Mouse (Mus musculus): ENCODE results near the gene Wdr20.

GRCm38 (mm10) chr12:110784211-110784610 is 46.5 kb downstream of the Wdr20 start:
- TF ChIP-seq KAT2A (conservative IDR thresholded peaks at IDR 0.05; ENCODE audit: low read depth, low read length) (no peak), MAX (IDR thresholded peaks at IDR 0.05; ENCODE audit: low read length) (no peak), JUND (IDR thresholded peaks at IDR 0.05; ENCODE audit: low read depth, low read length) (no peak), POLR2A (IDR thresholded peaks at IDR 0.05; ENCODE audit: control insufficient read depth in 1 of 2, insufficient read depth in 1 of 2, low read depth in 1 of 2, low read length in 2 of 2, poor library complexity in 1 of 2) (no peak), SMC3 (IDR thresholded peaks at IDR 0.05; ENCODE audit: low read depth, low read length) (no peak), CTCF (IDR thresholded peaks at IDR 0.05 in 2 of 3, conservative IDR thresholded peaks at IDR 0.05 in 1 of 3; ENCODE audit: control insufficient read depth in 1 of 3, insufficient read depth in 1 of 3, low read depth in 2 of 3, low read length in 3 of 3, poor library complexity in 1 of 3, severe bottlenecking in 1 of 3) (no peak), POLR2AphosphoS2 (IDR thresholded peaks at IDR 0.05; ENCODE audit: low read length) (no peak), EP300 (IDR thresholded peaks at IDR 0.05; ENCODE audit: low read depth in 1 of 2, low read length in 2 of 2) (no peak), SIN3A (IDR thresholded peaks at IDR 0.05; ENCODE audit: low read length) (no peak), POLR2AphosphoS5 (IDR thresholded peaks at IDR 0.05; ENCODE audit: borderline replicate concordance, low read depth, low read length) (no peak), NRF1 (IDR thresholded peaks at IDR 0.05; ENCODE audit: insufficient read depth, low read depth, low read length, poor library complexity, severe bottlenecking) (no peak), HCFC1 (IDR thresholded peaks at IDR 0.05; ENCODE audit: low read depth, low read length) (no peak), E2F4 (IDR thresholded peaks at IDR 0.05; ENCODE audit: borderline replicate concordance, low read depth, low read length) (no peak), GATA1 (IDR thresholded peaks at IDR 0.05; ENCODE audit: low read depth, low read length) (no peak)

Data from MEL (cell line).